Mouse (Mus musculus): ENCODE data around the gene Lgr4. TPM values are rescaled to one million over a fixed set of nuclear protein-coding genes. Genes with fewer than 3 reads are reported as not detected.
A peak's percentile ranks its signal among the peaks of the same experiment; 100 is the strongest.

Lgr4 gene
- polyA plus RNA-seq, 1 experiment from 2014 or later = 21.1 TPM

- no peak overlapping the region for H3K4me3 ChIP-seq
- no peak overlapping the region for H3K9ac ChIP-seq
- H3K4me2 ChIP-seq (replicated peaks) = no peak overlapping the region
- peaks cover 54% of the 10 kb centered on the region for H3K4me1 ChIP-seq
- H3K27ac ChIP-seq = no peak overlapping the region
- H3K36me3 ChIP-seq = no peaks in the 10 kb centered on the region
- no peak for ATAC-seq (ENCODE audit: low FRiP score, low read depth)
- H3K9me3 ChIP-seq = no peaks in the 10 kb centered on the region
- WGBS = 82% methylated on average over 5 of the region's 5 CpGs
- no peaks in the 10 kb centered on the region for H3K27me3 ChIP-seq
Observed at GRCm38 (mm10) chr2:109955060-109955459, 37.6 kb downstream of the Lgr4 start.

GRCm38 (mm10) chr2:109955910-109956309 is 38.5 kb downstream of the Lgr4 start:
- Histone ChIP-seq H3K36me3 (no peaks in the 10 kb centered on the region), H3K9ac (no peak overlapping the region), H3K4me3 (no peak overlapping the region), H3K9me3 (no peaks in the 10 kb centered on the region), H3K27me3 (no peaks in the 10 kb centered on the region), H3K4me1 (peaks cover 55% of the 10 kb centered on the region), H3K4me2 (replicated peaks) (no peak overlapping the region), H3K27ac (no peak overlapping the region)
- no peak for ATAC-seq (ENCODE audit: low FRiP score, low read depth)
- 88% methylated on average over 5 of the region's 5 CpGs for WGBS

- WGBS = 66% methylated on average over 4 of the region's 4 CpGs
- Histone ChIP-seq H3K27me3 (no peaks in the 10 kb centered on the region), H3K4me3 (no peak overlapping the region), H3K4me1 (peaks cover 56% of the 10 kb centered on the region), H3K9me3 (no peaks in the 10 kb centered on the region), H3K4me2 (replicated peaks) (no peak overlapping the region), H3K27ac (no peak overlapping the region), H3K36me3 (no peaks in the 10 kb centered on the region), H3K9ac (no peak overlapping the region)
- no peak for ATAC-seq (ENCODE audit: low FRiP score, low read depth)
Observed at GRCm38 (mm10) chr2:109956785-109957184, 39.3 kb downstream of the Lgr4 start.

- H3K27me3 ChIP-seq = no peaks in the 10 kb centered on the region
- 68% methylated on average over 4 of the region's 4 CpGs for WGBS
- no peak overlapping the region for H3K9ac ChIP-seq
- no peaks in the 10 kb centered on the region for H3K9me3 ChIP-seq
- H3K4me3 ChIP-seq = no peak overlapping the region
- H3K4me1 ChIP-seq = peaks cover 46% of the 10 kb centered on the region
- H3K27ac ChIP-seq = no peak overlapping the region
- no peak for ATAC-seq (ENCODE audit: low FRiP score, low read depth)
- H3K4me2 ChIP-seq (replicated peaks) = no peak overlapping the region
- H3K36me3 ChIP-seq = no peaks in the 10 kb centered on the region
Observed at GRCm38 (mm10) chr2:109958692-109959406, 41.4 kb downstream of the Lgr4 start.

- ATAC-seq (ENCODE audit: low FRiP score, low read depth) = peak; percentile 52; the same call in 1 of the 2 replicates
- Histone ChIP-seq H3K36me3 (no peaks in the 10 kb centered on the region), H3K9ac (no peak overlapping the region), H3K27me3 (no peaks in the 10 kb centered on the region), H3K27ac (no peak overlapping the region; the same call in 1 of the 2 replicates), H3K4me3 (no peak overlapping the region), H3K9me3 (no peaks in the 10 kb centered on the region), H3K4me1 (peaks cover 40% of the 10 kb centered on the region), H3K4me2 (replicated peaks) (peak overlapping the region; percentile 1; the same call in 1 of the 2 replicates)
- WGBS = 53% methylated on average over 11 of the region's 11 CpGs
Observed at GRCm38 (mm10) chr2:109959407-109960075, 42.1 kb downstream of the Lgr4 start.

GRCm38 (mm10) chr2:109960246-109960645 is 42.8 kb downstream of the Lgr4 start:
- 47% methylated on average over 3 of the region's 3 CpGs for WGBS
- no peak for ATAC-seq (ENCODE audit: low FRiP score, low read depth)

GRCm38 (mm10) chr2:109961174-109961573 is 43.7 kb downstream of the Lgr4 start:
- H3K27me3 ChIP-seq = no peaks in the 10 kb centered on the region
- H3K4me1 ChIP-seq = peaks cover 33% of the 10 kb centered on the region
- no peak overlapping the region for H3K4me2 ChIP-seq (replicated peaks)
- no peak overlapping the region for H3K9ac ChIP-seq
- no peaks in the 10 kb centered on the region for H3K36me3 ChIP-seq
- H3K27ac ChIP-seq = peak overlapping the region; percentile 44; the same call in 1 of the 2 replicates
- WGBS = 47% methylated on average over 4 of the region's 4 CpGs
- no peak overlapping the region for H3K4me3 ChIP-seq
- no peaks in the 10 kb centered on the region for H3K9me3 ChIP-seq
- no peak for ATAC-seq (ENCODE audit: low FRiP score, low read depth)

More at GRCm38 (mm10) chr2:109960246-109960645, 42.8 kb downstream of the Lgr4 start:
- no peaks in the 10 kb centered on the region for H3K36me3 ChIP-seq
- no peak overlapping the region for H3K4me3 ChIP-seq
- H3K9ac ChIP-seq = no peak overlapping the region
- H3K9me3 ChIP-seq = no peaks in the 10 kb centered on the region
- H3K27ac ChIP-seq = no peak overlapping the region
- H3K4me1 ChIP-seq = peaks cover 35% of the 10 kb centered on the region
- H3K27me3 ChIP-seq = no peaks in the 10 kb centered on the region
- no peak overlapping the region for H3K4me2 ChIP-seq (replicated peaks)

- Histone ChIP-seq H3K36me3 (peaks cover 3% of the 10 kb centered on the region; the same call in 1 of the 2 replicates), H3K4me3 (no peak overlapping the region), H3K9me3 (no peaks in the 10 kb centered on the region), H3K27ac (no peak overlapping the region), H3K4me2 (replicated peaks) (no peak overlapping the region), H3K9ac (no peak overlapping the region), H3K4me1 (peaks cover 34% of the 10 kb centered on the region), H3K27me3 (no peaks in the 10 kb centered on the region)
- WGBS = 90% methylated on average over 5 of the region's 5 CpGs
- no peak for ATAC-seq (ENCODE audit: low FRiP score, low read depth)
Observed at GRCm38 (mm10) chr2:109963591-109964258, 46.3 kb downstream of the Lgr4 start.

GRCm38 (mm10) chr2:109965753-109966420 is 48.4 kb downstream of the Lgr4 start:
- no peaks in the 10 kb centered on the region for H3K27me3 ChIP-seq
- no peak overlapping the region for H3K9ac ChIP-seq
- H3K36me3 ChIP-seq = peaks cover 6% of the 10 kb centered on the region
- H3K27ac ChIP-seq = no peak overlapping the region
- no peak for ATAC-seq (ENCODE audit: low FRiP score, low read depth)
- peaks cover 32% of the 10 kb centered on the region for H3K4me1 ChIP-seq
- no peak overlapping the region for H3K4me3 ChIP-seq
- no peaks in the 10 kb centered on the region for H3K9me3 ChIP-seq
- no peak overlapping the region for H3K4me2 ChIP-seq (replicated peaks)
- WGBS = 84% methylated on average over 9 of the region's 9 CpGs

GRCm38 (mm10) chr2:109966863-109967262 is 49.4 kb downstream of the Lgr4 start:
- Histone ChIP-seq H3K4me3 (no peak overlapping the region), H3K4me2 (replicated peaks) (no peak overlapping the region), H3K36me3 (peaks cover 8% of the 10 kb centered on the region), H3K9me3 (no peaks in the 10 kb centered on the region), H3K27ac (no peak overlapping the region), H3K4me1 (peaks cover 27% of the 10 kb centered on the region), H3K27me3 (no peaks in the 10 kb centered on the region), H3K9ac (no peak overlapping the region)
- WGBS = 94% methylated on average over 4 of the region's 4 CpGs
- no peak for ATAC-seq (ENCODE audit: low FRiP score, low read depth)

GRCm38 (mm10) chr2:109969381-109969780 is 51.9 kb downstream of the Lgr4 start:
- WGBS = 82% methylated on average over 3 of the region's 3 CpGs
- no peak for ATAC-seq (ENCODE audit: low FRiP score, low read depth)
- H3K27ac ChIP-seq = no peak overlapping the region

More at GRCm38 (mm10) chr2:109969381-109969780, 51.9 kb downstream of the Lgr4 start:
- H3K4me3 ChIP-seq = no peak overlapping the region
- no peak overlapping the region for H3K4me2 ChIP-seq (replicated peaks)
- peaks cover 37% of the 10 kb centered on the region for H3K4me1 ChIP-seq
- H3K27me3 ChIP-seq = no peaks in the 10 kb centered on the region
- no peak overlapping the region for H3K9ac ChIP-seq
- peaks cover 8% of the 10 kb centered on the region for H3K36me3 ChIP-seq
- no peaks in the 10 kb centered on the region for H3K9me3 ChIP-seq
